Mouse (Mus musculus): Measurements from ENCODE around the gene Pou5f1. TPM values are rescaled to one million over a fixed set of nuclear protein-coding genes. Genes with fewer than 3 reads are reported as not detected.

Pou5f1 gene
- total RNA-seq, 4 experiments from 2014 or later: not detected

- DNase-seq (ENCODE audit: low spot score in 2 of 2): no peak
Measured at GRCm38 (mm10) chr17:35512916-35513626, 7.3 kb downstream of the Pou5f1 start.

GRCm38 (mm10) chr17:35513886-35514285, 8.1 kb downstream of the Pou5f1 start:
- DNase-seq (ENCODE audit: low spot score in 2 of 2): peak; percentile 40 to 46

- no peak for DNase-seq (ENCODE audit: low spot score in 2 of 2)
Measured at GRCm38 (mm10) chr17:35514756-35515155, 8.9 kb downstream of the Pou5f1 start.

GRCm38 (mm10) chr17:35515911-35516640, 10.3 kb downstream of the Pou5f1 start:
- no peak for DNase-seq (ENCODE audit: low spot score in 2 of 2)

GRCm38 (mm10) chr17:35516652-35517500, 11.1 kb downstream of the Pou5f1 start, which contains the start of the genes Tcf19 and Cchcr1:
Gene Tcf19, minus strand, starts transcription at chr17:35516824.
Gene Cchcr1, plus strand, starts transcription at chr17:35517100.
- DNase-seq (ENCODE audit: low spot score in 2 of 2): peak; percentile 91 to 92

- no peak for DNase-seq (ENCODE audit: low spot score in 2 of 2)
Measured at GRCm38 (mm10) chr17:35517526-35517925, 11.7 kb downstream of the Pou5f1 start.

GRCm38 (mm10) chr17:35524354-35524753, 18.5 kb downstream of the Pou5f1 start:
- no peak for DNase-seq (ENCODE audit: low spot score in 2 of 2)

GRCm38 (mm10) chr17:35526644-35527043, 20.8 kb downstream of the Pou5f1 start:
- no peak for DNase-seq (ENCODE audit: low spot score in 2 of 2)

- no peak for DNase-seq (ENCODE audit: low spot score in 2 of 2)
Measured at GRCm38 (mm10) chr17:35532360-35532759, 26.5 kb downstream of the Pou5f1 start.

- DNase-seq (ENCODE audit: low spot score in 2 of 2): no peak
Measured at GRCm38 (mm10) chr17:35532901-35533300, 27.1 kb downstream of the Pou5f1 start, which contains the start of gene Psors1c2. Gene Psors1c2, plus strand, starts transcription at chr17:35533201.

GRCm38 (mm10) chr17:35534343-35534742, 28.5 kb downstream of the Pou5f1 start:
- peak in 1 of 2 experiments; percentile 27 for DNase-seq (ENCODE audit: low spot score in 2 of 2)

GRCm38 (mm10) chr17:35537421-35537820, 31.6 kb downstream of the Pou5f1 start:
- no peak for DNase-seq (ENCODE audit: low spot score in 2 of 2)

- no peak for DNase-seq (ENCODE audit: low spot score in 2 of 2)
Measured at GRCm38 (mm10) chr17:35538476-35538875, 32.7 kb downstream of the Pou5f1 start.

GRCm38 (mm10) chr17:35539540-35539939, 33.7 kb downstream of the Pou5f1 start:
- DNase-seq (ENCODE audit: low spot score in 2 of 2): no peak

- no peak for DNase-seq (ENCODE audit: low spot score in 2 of 2)
Measured at GRCm38 (mm10) chr17:35542761-35543411, 37.1 kb downstream of the Pou5f1 start.

- DNase-seq (ENCODE audit: low spot score in 2 of 2): no peak
Measured at GRCm38 (mm10) chr17:35543412-35543861, 37.6 kb downstream of the Pou5f1 start.

- no peak for DNase-seq (ENCODE audit: low spot score in 2 of 2)
Measured at GRCm38 (mm10) chr17:35544001-35544400, 38.2 kb downstream of the Pou5f1 start.

GRCm38 (mm10) chr17:35544680-35545079, 38.9 kb downstream of the Pou5f1 start:
- DNase-seq (ENCODE audit: low spot score in 2 of 2): no peak

- DNase-seq (ENCODE audit: low spot score in 2 of 2): no peak
Measured at GRCm38 (mm10) chr17:35547465-35547864, 41.6 kb downstream of the Pou5f1 start.

GRCm38 (mm10) chr17:35548636-35549035, 42.8 kb downstream of the Pou5f1 start:
- DNase-seq (ENCODE audit: low spot score in 2 of 2): no peak
